Mouse (Mus musculus) bone marrow macrophage, adult 2 months (primary cell): ENCODE data around the gene Dkkl1.

ENCODE experiments used
- CTCF ChIP-seq: IDR thresholded peaks from 2 replicates; pipeline ENCODE4 v1.5.1; 2012; ENCODE audit warnings: low read depth, mild to moderate bottlenecking, low read length, moderate library complexity
- POLR2A ChIP-seq: IDR thresholded peaks from 2 replicates; pipeline ENCODE4 v1.6.1; 2012; ENCODE audit warnings: mild to moderate bottlenecking, low read depth, low read length, borderline replicate concordance

- no peak for TF ChIP-seq CTCF
- no peak for TF ChIP-seq POLR2A
These were observed 28.9 kb upstream of the Dkkl1 start, which contains the start of gene Slc6a16 for GRCm38 (mm10) chr7:45240633-45241388.
